Mouse (Mus musculus) hindbrain, embryonic 14.5 days (tissue): ENCODE results near the gene Trp53rka. TPM values are rescaled to one million over a fixed set of nuclear protein-coding genes. Genes with fewer than 3 reads are reported as not detected.

Experiments used
- ATAC-seq: fragments of 200-750 bp; cut with Nextera tagmentation; 2 replicates; pipeline ENCODE4 v1.8.0; 2017; ENCODE audit warnings: moderate number of reproducible peaks, mild to moderate bottlenecking, moderate TSS enrichment, moderate library complexity; ENCODE audit not compliant: low FRiP score
- DNase-seq: peaks from one replicate; pipeline ENCODE4 v3.0.0-alpha.2; 2015; ENCODE audit warnings: low spot score
- H3K27ac ChIP-seq: fragments of 300-500 bp; sonication (generic); 2 replicates; pipeline ENCODE4 v1.5.1; 2014; ENCODE audit warnings: mild to moderate bottlenecking, moderate library complexity
- H3K27me3 ChIP-seq: fragments of 300-500 bp; sonication (generic); 2 replicates; pipeline ENCODE4 v1.6.1; 2014; ENCODE audit warnings: mild to moderate bottlenecking, low read length, mixed read lengths; ENCODE audit not compliant: control insufficient read depth, insufficient read depth
- H3K36me3 ChIP-seq: fragments of 300-500 bp; sonication (generic); replicated peaks from 2 replicates; pipeline ENCODE4 v1.6.1; 2014; ENCODE audit not compliant: control insufficient read depth, insufficient read depth
- H3K4me1 ChIP-seq: fragments of 300-500 bp; sonication (generic); replicated peaks from 2 replicates; pipeline ENCODE4 v1.6.1; 2014; ENCODE audit warnings: antibody characterized with exemption, low read length, mixed read lengths; ENCODE audit not compliant: control insufficient read depth, insufficient read depth
- H3K4me2 ChIP-seq: fragments of 300-500 bp; sonication (generic); replicated peaks from 2 replicates; pipeline ENCODE4 v1.6.1; 2014; ENCODE audit warnings: mild to moderate bottlenecking, moderate library complexity
- H3K4me3 ChIP-seq: fragments of 300-500 bp; sonication (generic); replicated peaks from 2 replicates; pipeline ENCODE4 v1.5.1; 2014; ENCODE audit warnings: mild to moderate bottlenecking, low read length
- H3K9ac ChIP-seq: fragments of 300-500 bp; sonication (generic); 2 replicates; pipeline ENCODE4 v1.6.1; 2014
- H3K9me3 ChIP-seq: fragments of 300-500 bp; sonication (generic); 2 replicates; pipeline ENCODE4 v1.6.1; 2016; ENCODE audit warnings: low read length; ENCODE audit not compliant: control insufficient read depth
- WGBS: fragments of 180-500 bp; shearing (Covaris S2); extraction: QIAGEN DNeasy Blood & Tissue Kit; methylation state at CpG from one replicate; pipeline ENCODE4 v1.1.7; 2014; 5-methylcytosine and 5-hydroxymethylcytosine counted together
- polyA plus RNA-seq: library from polyadenylated mRNA; unstranded; fragments of >200 nt; fragmentation: Nextera tagmentation; extraction: Ambion mirVana; gene quantifications from 2 replicates; pipeline ENCODE4 v1.2.1, GENCODE M21; 2014

Trp53rka gene
- polyA plus RNA-seq, 1 experiment from 2014 or later: 40.0 TPM

DNA sequence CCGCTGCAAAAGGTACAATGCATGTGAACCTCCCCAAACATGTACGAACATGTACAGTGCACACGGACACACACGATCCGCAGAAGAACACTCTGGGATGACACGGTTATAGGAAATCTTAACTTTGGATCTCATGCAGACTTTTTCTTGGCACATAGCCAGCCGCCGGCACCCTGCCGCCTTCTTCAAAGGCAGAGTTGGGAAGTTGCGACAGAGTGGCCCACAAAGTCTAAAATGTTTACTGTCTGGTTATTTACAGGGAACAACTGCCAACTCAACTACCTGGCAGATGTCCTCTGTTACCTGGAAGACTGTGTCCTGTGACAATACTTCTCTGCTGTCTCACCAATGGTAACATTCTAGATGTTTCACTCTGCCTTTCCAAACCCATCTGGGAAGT, 50.1 kb downstream of the Trp53rka start:
- Histone ChIP-seq H3K9me3 (no peaks in the 10 kb centered on the region), H3K36me3 (no peaks in the 10 kb centered on the region), H3K4me1 (no peaks in the 10 kb centered on the region), H3K4me2 (no peak overlapping the region), H3K4me3 (no peak overlapping the region), H3K9ac (no peak overlapping the region), H3K27ac (no peak overlapping the region), H3K27me3 (no peaks in the 10 kb centered on the region)
- ATAC-seq (no peak), DNase-seq (no peak)
- WGBS: 76% methylated on average over 10 of the region's 10 CpGs

DNA sequence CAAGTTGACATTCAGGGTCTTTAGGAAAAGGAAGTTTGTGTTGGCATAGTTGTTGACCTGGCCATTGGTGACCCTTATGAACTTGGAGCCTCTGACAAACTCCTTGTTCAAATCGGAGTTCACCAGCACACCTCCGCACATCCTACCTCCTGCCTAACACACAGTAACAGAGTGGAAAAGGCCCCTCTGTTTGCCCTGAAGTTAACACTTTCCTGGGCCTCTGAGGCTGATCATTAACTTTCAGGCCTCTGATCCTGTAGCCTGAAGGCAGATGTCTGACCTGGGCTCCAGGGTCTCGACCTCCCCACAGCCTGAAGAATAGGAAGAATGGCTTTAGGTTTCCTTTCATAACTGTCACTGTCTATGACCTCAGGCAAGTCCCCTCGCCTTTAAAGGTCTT, 51.5 kb downstream of the Trp53rka start:
- Histone ChIP-seq H3K27me3 (no peaks in the 10 kb centered on the region), H3K4me2 (no peak overlapping the region), H3K9me3 (no peaks in the 10 kb centered on the region), H3K9ac (no peak overlapping the region), H3K27ac (no peak overlapping the region), H3K4me1 (no peaks in the 10 kb centered on the region), H3K36me3 (no peaks in the 10 kb centered on the region), H3K4me3 (no peak overlapping the region)
- WGBS: 54% methylated on average over 4 of the region's 4 CpGs
- DNase-seq (no peak), ATAC-seq (no peak)

Other genes starting within 250 kb of the Trp53rka start
- 60.1 and 60.8 TPM in 2 replicates for gene Slc35c2, start 205.5 kb downstream of the Trp53rka start, polyA plus RNA-seq
- 99.7 and 100 TPM in 2 replicates for gene Elmo2, start 166.8 kb downstream of the Trp53rka start, polyA plus RNA-seq
- gene Zfp663, start 124.6 kb downstream of the Trp53rka start, polyA plus RNA-seq: 6.2 and 6.3 TPM in 2 replicates
- 12.4 and 12.5 TPM in 2 replicates for gene Zfp334, start 105.1 kb downstream of the Trp53rka start, polyA plus RNA-seq
- not detected in 2 replicates for gene Ocstamp, start 92.9 kb downstream of the Trp53rka start, polyA plus RNA-seq
- 5.9 and 7.5 TPM in 2 replicates for gene Slc13a3, start 20.1 kb downstream of the Trp53rka start, polyA plus RNA-seq
- gene Slc2a10, start 10.5 kb upstream of the Trp53rka start, polyA plus RNA-seq: 2.2 and 2.6 TPM in 2 replicates
- 7.9 and 10.0 TPM in 2 replicates for gene Eya2, start 101.7 kb upstream of the Trp53rka start, polyA plus RNA-seq